Mouse (Mus musculus) frontal cortex, postnatal 14 days (tissue): ENCODE data around the gene Gpi1.
"Not testable (repeated sequence)": the region's sequence is repeated elsewhere in the genome, so short reads cannot be mapped to it uniquely, and the experiment has no call there.

Experiments used
- DNase-seq, 2 experiments: peaks; one replicate each; pipeline ENCODE4 v3.0.0; 2022; ENCODE audit warnings: low spot score in 2 of 2

Gene Gpi1

GRCm38 (mm10) chr7:34183794-34184193 lies 46.3 kb downstream of the Gpi1 start:
- DNase-seq: no peak

- DNase-seq: no peak
These were observed 46.8 kb downstream of the Gpi1 start for GRCm38 (mm10) chr7:34183356-34183755.

GRCm38 (mm10) chr7:34176241-34176640 lies 53.9 kb downstream of the Gpi1 start:
- not testable (repeated sequence) for DNase-seq

DNA sequence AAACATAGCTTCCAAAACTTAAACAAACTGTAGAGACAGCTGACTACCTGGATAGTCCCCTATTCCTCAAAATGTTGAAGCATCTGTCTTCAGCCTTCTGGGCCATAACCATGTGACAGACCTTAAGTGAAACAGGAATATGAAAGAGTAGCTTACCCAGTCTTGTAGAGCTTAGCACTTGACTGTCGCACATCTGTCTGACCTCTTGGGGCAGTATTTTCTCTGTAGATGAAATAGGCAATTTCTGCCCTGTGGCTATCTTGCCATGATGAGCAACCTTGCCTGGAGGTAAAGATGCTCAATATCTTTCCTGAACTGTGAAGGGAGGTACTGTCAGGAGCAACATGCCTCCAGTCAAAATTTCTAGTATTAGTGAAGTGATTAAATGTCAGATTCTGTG lies 57.9 kb downstream of the Gpi1 start:
- DNase-seq: no peak

- DNase-seq: no peak
These were observed 60.7 kb downstream of the Gpi1 start, which contains the start of gene Uba2 for GRCm38 (mm10) chr7:34169454-34169853. Gene Uba2, minus strand, starts transcription at chr7:34169599.

GRCm38 (mm10) chr7:34168470-34169251 lies 61.5 kb downstream of the Gpi1 start:
- peak; percentile 81 to 91 for DNase-seq

- DNase-seq: no peak
These were observed 62.2 kb downstream of the Gpi1 start for GRCm38 (mm10) chr7:34167766-34168469.

DNA sequence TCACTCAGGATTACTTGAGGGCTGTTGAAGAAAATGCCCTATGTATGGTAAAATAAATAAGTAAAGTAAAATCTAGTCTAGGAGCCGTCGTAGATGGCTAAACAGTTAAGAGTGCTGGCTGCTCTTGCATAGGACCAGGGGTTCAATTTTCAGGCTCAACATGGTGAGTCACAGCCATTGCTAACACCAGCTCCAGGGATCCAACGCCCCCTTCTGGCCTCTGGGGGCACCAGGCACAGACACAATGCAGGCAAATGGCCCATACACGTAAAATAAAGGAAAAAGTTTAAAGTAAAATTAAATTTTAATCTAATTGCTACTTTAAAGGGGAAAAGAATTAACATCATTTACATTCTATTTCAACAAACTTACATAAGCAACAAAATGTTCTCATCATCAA lies 63.3 kb downstream of the Gpi1 start:
- no peak for DNase-seq

- DNase-seq: no peak
These were observed 64.1 kb downstream of the Gpi1 start for GRCm38 (mm10) chr7:34165999-34166398.

DNA sequence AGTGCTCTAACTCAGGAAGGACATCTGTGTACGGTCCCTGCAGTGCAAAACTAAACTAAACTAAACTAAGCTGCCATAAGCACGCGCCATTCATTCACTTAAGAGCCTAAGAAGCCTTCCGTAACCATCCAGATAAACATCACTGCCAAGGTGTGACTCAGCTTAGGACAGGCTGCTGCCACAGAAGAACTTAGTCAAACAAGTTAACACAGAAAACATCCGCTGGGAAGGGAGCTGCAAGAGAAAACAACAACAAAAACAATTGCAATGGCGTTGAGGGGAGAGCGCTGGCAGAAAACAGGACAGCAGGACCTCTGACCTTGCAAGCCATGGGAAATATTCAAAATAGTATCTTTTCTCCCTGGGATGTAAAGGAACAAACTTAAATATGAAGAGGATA lies 65.5 kb downstream of the Gpi1 start:
- DNase-seq: no peak

GRCm38 (mm10) chr7:34159167-34159566 lies 71.0 kb downstream of the Gpi1 start:
- DNase-seq: no peak

- DNase-seq: no peak
These were observed 72.1 kb downstream of the Gpi1 start for GRCm38 (mm10) chr7:34157994-34158393.
